Mouse (Mus musculus): ENCODE results near the gene Etv2. TPM values are rescaled to one million over a fixed set of nuclear protein-coding genes. Genes with fewer than 3 reads are reported as not detected.

Etv2 gene
- polyA plus RNA-seq, 1 experiment from 2014 or later: not detected

GRCm38 (mm10) chr7:30634621-30635020 is 1.0 kb downstream of the Etv2 start:
- Histone ChIP-seq H3K4me2 (peak overlapping the region; percentile 45), H3K27ac (no peak overlapping the region), H3K9me3 (no peaks in the 10 kb centered on the region), H3K9ac (no peak overlapping the region), H3K36me3 (no peaks in the 10 kb centered on the region), H3K4me3 (peak overlapping the region; percentile 29), H3K4me1 (peaks cover 10% of the 10 kb centered on the region), H3K27me3 (peaks cover 69% of the 10 kb centered on the region)
- WGBS: under 1% methylated on average over 18 of the region's 20 CpGs
- no peak for ATAC-seq (ENCODE audit: insufficient number of reproducible peaks, insufficient read depth, low FRiP score, low TSS enrichment, low read depth)

GRCm38 (mm10) chr7:30633762-30634412 is 1.8 kb downstream of the Etv2 start:
- Histone ChIP-seq H3K4me3 (peak overlapping the region; percentile 6; the same call in 1 of the 2 replicates), H3K27me3 (peaks cover 74% of the 10 kb centered on the region), H3K9ac (0 out of 2 replicates have a peak overlapping the region, but pooled peaks have one; percentile 16), H3K4me1 (peaks cover 10% of the 10 kb centered on the region), H3K9me3 (no peaks in the 10 kb centered on the region), H3K36me3 (no peaks in the 10 kb centered on the region), H3K27ac (no peak overlapping the region), H3K4me2 (peak overlapping the region; percentile 45; the same call in 1 of the 2 replicates)
- WGBS: 5% methylated on average over 27 of the region's 27 CpGs
- no peak for ATAC-seq (ENCODE audit: insufficient number of reproducible peaks, insufficient read depth, low FRiP score, low TSS enrichment, low read depth)

- no peak overlapping the region for H3K4me2 ChIP-seq
- H3K27me3 ChIP-seq: peaks cover 45% of the 10 kb centered on the region
- peaks cover 4% of the 10 kb centered on the region; the same call in 1 of the 2 replicates for H3K36me3 ChIP-seq
- H3K9ac ChIP-seq: no peak overlapping the region
- H3K4me3 ChIP-seq: no peak overlapping the region
- ATAC-seq (ENCODE audit: insufficient number of reproducible peaks, insufficient read depth, low FRiP score, low TSS enrichment, low read depth): no peak
- no peaks in the 10 kb centered on the region for H3K9me3 ChIP-seq
- no peak overlapping the region for H3K27ac ChIP-seq
- H3K4me1 ChIP-seq: peaks cover 14% of the 10 kb centered on the region
Measured at GRCm38 (mm10) chr7:30629013-30629412, 6.6 kb downstream of the Etv2 start.

- H3K27ac ChIP-seq: no peak overlapping the region
- no peak overlapping the region for H3K9ac ChIP-seq
- H3K4me1 ChIP-seq: peaks cover 9% of the 10 kb centered on the region
- H3K27me3 ChIP-seq: peaks cover 22% of the 10 kb centered on the region
- ATAC-seq (ENCODE audit: insufficient number of reproducible peaks, insufficient read depth, low FRiP score, low TSS enrichment, low read depth): no peak
- no peak overlapping the region for H3K4me3 ChIP-seq
- 80% methylated on average over 5 of the region's 5 CpGs for WGBS
- peak overlapping the region; percentile 91; the same call in 1 of the 2 replicates for H3K4me2 ChIP-seq
- no peaks in the 10 kb centered on the region for H3K9me3 ChIP-seq
- H3K36me3 ChIP-seq: peaks cover 27% of the 10 kb centered on the region
Measured at GRCm38 (mm10) chr7:30626647-30627046, 9.0 kb downstream of the Etv2 start.

- ATAC-seq (ENCODE audit: insufficient number of reproducible peaks, insufficient read depth, low FRiP score, low TSS enrichment, low read depth): peak; percentile 84
- Histone ChIP-seq H3K4me1 (peaks cover 9% of the 10 kb centered on the region), H3K36me3 (peaks cover 34% of the 10 kb centered on the region), H3K27me3 (peaks cover 14% of the 10 kb centered on the region), H3K4me2 (peak within 1 kb of the TSS; percentile 91), H3K27ac (peak within 1 kb of the TSS; percentile 48), H3K9ac (peak within 1 kb of the TSS; percentile 91), H3K9me3 (no peaks in the 10 kb centered on the region), H3K4me3 (peak within 1 kb of the TSS; percentile 83)
- WGBS: 2% methylated on average over 44 of the region's 44 CpGs
Measured at GRCm38 (mm10) chr7:30625530-30626384, 9.9 kb downstream of the Etv2 start, which contains the start of gene Cox6b1. Cox6b1 (minus strand) TSS chr7:30626151.

- no peaks in the 10 kb centered on the region for H3K4me1 ChIP-seq
- no peak overlapping the region for H3K27ac ChIP-seq
- no peak for ATAC-seq (ENCODE audit: insufficient number of reproducible peaks, insufficient read depth, low FRiP score, low TSS enrichment, low read depth)
- peaks cover 83% of the 10 kb centered on the region for H3K36me3 ChIP-seq
- H3K9me3 ChIP-seq: no peaks in the 10 kb centered on the region
- H3K27me3 ChIP-seq: no peaks in the 10 kb centered on the region
- H3K4me2 ChIP-seq: no peak overlapping the region
- WGBS: 90% methylated on average over 3 of the region's 3 CpGs
- no peak overlapping the region for H3K4me3 ChIP-seq
- no peak overlapping the region for H3K9ac ChIP-seq
Measured at GRCm38 (mm10) chr7:30619202-30619601, 16.4 kb downstream of the Etv2 start.

- WGBS: 93% methylated on average over 9 of the region's 9 CpGs
- ATAC-seq (ENCODE audit: insufficient number of reproducible peaks, insufficient read depth, low FRiP score, low TSS enrichment, low read depth): no peak
- no peaks in the 10 kb centered on the region for H3K27me3 ChIP-seq
- no peaks in the 10 kb centered on the region for H3K4me1 ChIP-seq
- no peak overlapping the region for H3K27ac ChIP-seq
- H3K4me3 ChIP-seq: no peak overlapping the region
- H3K9ac ChIP-seq: no peak overlapping the region
- H3K4me2 ChIP-seq: no peak overlapping the region
- H3K36me3 ChIP-seq: peaks cover 78% of the 10 kb centered on the region
- no peaks in the 10 kb centered on the region for H3K9me3 ChIP-seq
Measured at GRCm38 (mm10) chr7:30618658-30619057, 17.0 kb downstream of the Etv2 start.

GRCm38 (mm10) chr7:30615049-30615760 is 20.4 kb downstream of the Etv2 start:
- ATAC-seq (ENCODE audit: insufficient number of reproducible peaks, insufficient read depth, low FRiP score, low TSS enrichment, low read depth): no peak
- Histone ChIP-seq H3K9me3 (no peaks in the 10 kb centered on the region), H3K4me1 (no peaks in the 10 kb centered on the region), H3K9ac (no peak overlapping the region), H3K27ac (no peak overlapping the region), H3K36me3 (peaks cover 50% of the 10 kb centered on the region), H3K27me3 (no peaks in the 10 kb centered on the region), H3K4me2 (no peak overlapping the region), H3K4me3 (no peak overlapping the region)
- 62% methylated on average over 5 of the region's 5 CpGs for WGBS

- H3K9ac ChIP-seq: no peak overlapping the region
- WGBS: 81% methylated on average over 2 of the region's 2 CpGs
- H3K36me3 ChIP-seq: peaks cover 46% of the 10 kb centered on the region
- H3K4me1 ChIP-seq: no peaks in the 10 kb centered on the region
- ATAC-seq (ENCODE audit: insufficient number of reproducible peaks, insufficient read depth, low FRiP score, low TSS enrichment, low read depth): no peak
- H3K9me3 ChIP-seq: no peaks in the 10 kb centered on the region
- no peak overlapping the region for H3K27ac ChIP-seq
- H3K4me3 ChIP-seq: no peak overlapping the region
- no peak overlapping the region for H3K4me2 ChIP-seq
- no peaks in the 10 kb centered on the region for H3K27me3 ChIP-seq
Measured at GRCm38 (mm10) chr7:30614454-30614853, 21.2 kb downstream of the Etv2 start.

- Histone ChIP-seq H3K27me3 (no peaks in the 10 kb centered on the region), H3K27ac (no peak overlapping the region), H3K9ac (no peak overlapping the region), H3K4me3 (no peak overlapping the region), H3K36me3 (peaks cover 37% of the 10 kb centered on the region), H3K9me3 (no peaks in the 10 kb centered on the region), H3K4me2 (no peak overlapping the region), H3K4me1 (no peaks in the 10 kb centered on the region)
- WGBS: 25% methylated on average over 14 of the region's 14 CpGs
- no peak for ATAC-seq (ENCODE audit: insufficient number of reproducible peaks, insufficient read depth, low FRiP score, low TSS enrichment, low read depth)
Measured at GRCm38 (mm10) chr7:30613529-30614112, 22.0 kb downstream of the Etv2 start.

Measured in embryonic facial prominence, embryonic 13.5 days (tissue).